ENCODE assay signal across 26 mouse cellular contexts in genomic region chr14:23899462-23899861, GRCm38 (mm10).
DNase-seq lines count a peak whose midpoint lies in the region; ATAC-seq and TF ChIP-seq lines count a peak whose summit lies in the region.
"Had no signal": no experiment of that assay in that cellular context is flagged by ENCODE, and none has a peak within 500 bp of the region (broad histone marks: within the 10 kb centered on the region; RNA-seq: fewer than 3 reads in every experiment).

No protein-coding gene starts in this region.

- H3K27ac ChIP-seq in layer of hippocampus, adult 2 months: 0 out of 2 replicates have a peak overlapping the region, but pooled peaks have one; percentile 18
- H3K27ac ChIP-seq in hindbrain, embryonic 12.5 days: no peak overlapping the region
- H3K27ac ChIP-seq: embryonic facial prominence, embryonic 10.5 days; embryonic facial prominence, embryonic 12.5 days; forebrain, embryonic 13.5 days; forebrain, embryonic 15.5 days had no signal

- ATAC-seq in frontal cortex, adult (ENCODE audit: low TSS enrichment): peak; percentile 73; the same call in 1 of the 2 replicates
- ATAC-seq in hindbrain, embryonic 12.5 days (ENCODE audit: low FRiP score): no peak
- ATAC-seq: activated CD4-positive, CD25-positive, alpha-beta regulatory T cell, adult 4 months; CD4-positive, CD25-positive, alpha-beta regulatory T cell, adult 4 months; forebrain, embryonic 13.5 days; forebrain, embryonic 15.5 days; Patski had no signal

- 90% methylated on average over 5 of the region's 5 CpGs for WGBS in hindbrain, embryonic 12.5 days

- no peak for TF ChIP-seq CTCF in layer of hippocampus, adult 2 months (conservative IDR thresholded peaks at IDR 0.05)

- H3K9me3 ChIP-seq in hindbrain, embryonic 12.5 days (replicated peaks): no peaks in the 10 kb centered on the region
- H3K9me3 ChIP-seq: embryonic facial prominence, embryonic 10.5 days; embryonic facial prominence, embryonic 12.5 days; forebrain, embryonic 13.5 days; forebrain, embryonic 15.5 days; G1E had no signal

- H3K4me3 ChIP-seq in layer of hippocampus, adult 2 months: no peak overlapping the region
- H3K4me3 ChIP-seq in hindbrain, embryonic 12.5 days: no peak overlapping the region
- H3K4me3 ChIP-seq: embryonic facial prominence, embryonic 10.5 days; embryonic facial prominence, embryonic 12.5 days; forebrain, embryonic 13.5 days; forebrain, embryonic 15.5 days had no signal

- DNase-seq in frontal cortex, postnatal 36 days (ENCODE audit: low spot score in 2 of 2): no peak
- no peak for DNase-seq in layer of hippocampus, adult 2 months (ENCODE audit: low spot score in 2 of 2)
- no peak for DNase-seq in layer of hippocampus, adult 8-10 months (ENCODE audit: low spot score in 2 of 2)
- DNase-seq in right cerebral cortex, adult 18-20 months: peak; percentile 36
- no peak for DNase-seq in right cerebral cortex, postnatal 25 days
- DNase-seq: adrenal gland, adult 8-10 months; adrenal gland, postnatal 14 days; adrenal gland, postnatal 36 days; B cell, adult 2 months; cerebellum, adult 11 months; cerebellum, adult 18-20 months; cerebellum, adult 8-10 months; cerebellum, adult 9-11 months; cerebellum, postnatal 14 days; cerebellum, postnatal 36 days had no signal

- H3K9ac ChIP-seq in hindbrain, embryonic 12.5 days: no peak overlapping the region
- H3K9ac ChIP-seq: embryonic facial prominence, embryonic 12.5 days; forebrain, embryonic 13.5 days; forebrain, embryonic 15.5 days had no signal

- H3K4me1 ChIP-seq in hindbrain, embryonic 12.5 days: peaks cover 23% of the 10 kb centered on the region

- H3K4me2 ChIP-seq in hindbrain, embryonic 12.5 days (replicated peaks): no peak overlapping the region
- H3K4me2 ChIP-seq: embryonic facial prominence, embryonic 12.5 days; forebrain, embryonic 13.5 days; forebrain, embryonic 15.5 days had no signal

- no peaks in the 10 kb centered on the region for H3K27me3 ChIP-seq in hindbrain, embryonic 12.5 days
- H3K27me3 ChIP-seq: CH12.LX; embryonic facial prominence, embryonic 12.5 days; forebrain, embryonic 13.5 days; forebrain, embryonic 15.5 days had no signal

- H3K36me3 ChIP-seq in hindbrain, embryonic 12.5 days: no peaks in the 10 kb centered on the region
- H3K36me3 ChIP-seq: embryonic facial prominence, embryonic 10.5 days; embryonic facial prominence, embryonic 12.5 days; forebrain, embryonic 15.5 days; G1E had no signal
